Mouse (Mus musculus): Measurements from ENCODE around the gene Pou2af1. TPM values are rescaled to one million over a fixed set of nuclear protein-coding genes. Genes with fewer than 3 reads are reported as not detected.

Pou2af1 gene
- polyA plus RNA-seq, 1 experiment: 20.6 TPM

Other genes starting within 250 kb of the Pou2af1 start
- gene Sik2, start 204.6 kb upstream of the Pou2af1 start, polyA plus RNA-seq (2012; rRNA removed): 6.4 and 11.6 TPM in 2 replicates
- not detected in 2 replicates for gene Btg4, start 152.8 kb upstream of the Pou2af1 start, polyA plus RNA-seq (2012; rRNA removed)
- gene Layn, start 136.6 kb upstream of the Pou2af1 start, polyA plus RNA-seq (2012; rRNA removed): 0.31 and 0.80 TPM in 2 replicates
- gene 4833427G06Rik, start 111.6 kb upstream of the Pou2af1 start, polyA plus RNA-seq (2012; rRNA removed): not detected in 2 replicates
- gene Gm32742, start 48.2 kb upstream of the Pou2af1 start, polyA plus RNA-seq (2012; rRNA removed): 0.48 and 0.55 TPM in 2 replicates
- gene Colca2, start 64.9 kb downstream of the Pou2af1 start, polyA plus RNA-seq (2012; rRNA removed): 5.0 and 5.5 TPM in 2 replicates
- 3.7 and 15.2 TPM in 2 replicates for gene 1810046K07Rik, start 115.2 kb downstream of the Pou2af1 start, polyA plus RNA-seq (2012; rRNA removed)

Measured in large intestine, adult 2 months (tissue).